Mouse (Mus musculus) brain, embryonic 14.5 days (tissue): ENCODE results near the gene H2afy2.

Experiments used
- CTCF ChIP-seq: fragments of 200-500 bp; IDR thresholded peaks from 2 replicates; pipeline ENCODE4 v1.5.1; 2012; ENCODE audit warnings: inconsistent platforms, mild to moderate bottlenecking, moderate library complexity, borderline replicate concordance; ENCODE audit not compliant: insufficient read depth, insufficient read length; ENCODE audit errors: extremely low read depth
- POLR2A ChIP-seq: fragments of 200-500 bp; IDR thresholded peaks from 2 replicates; pipeline ENCODE4 v1.6.1; 2012; ENCODE audit warnings: mild to moderate bottlenecking, inconsistent platforms, borderline replicate concordance; ENCODE audit not compliant: poor library complexity, insufficient read depth, insufficient read length, severe bottlenecking; ENCODE audit errors: extremely low read depth

DNA sequence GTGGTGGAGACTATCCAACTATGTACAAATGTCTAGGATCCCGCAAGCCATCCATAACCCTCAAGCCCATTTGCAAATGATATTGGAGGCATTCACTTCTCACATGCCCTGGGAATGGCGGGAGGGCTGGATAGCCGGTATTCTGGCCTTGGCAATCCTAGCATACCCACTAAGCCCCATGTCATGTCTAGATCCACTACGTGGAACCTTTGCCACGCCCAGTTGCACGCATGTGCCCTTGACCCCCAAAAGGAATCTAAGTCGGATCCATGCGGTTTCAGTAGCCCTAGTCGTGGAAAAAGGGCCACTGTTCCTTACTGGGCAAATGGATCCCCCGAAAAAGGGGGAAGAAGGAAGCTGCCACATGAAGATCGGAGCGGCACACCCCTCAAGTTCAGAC is 47.3 kb upstream of the H2afy2 start:
- TF ChIP-seq CTCF (no peak), POLR2A (no peak)
